9 mouse cellular contexts compared by ENCODE assay signal in genomic region chr14:47937081-47937651, GRCm38 (mm10).
A peak's percentile ranks its signal among the peaks of the same experiment; 100 is the strongest.
DNase-seq lines count a peak whose midpoint lies in the region.
"Had no signal": no experiment of that assay in that cellular context is flagged by ENCODE, and none has a peak within 500 bp of the region (broad histone marks: within the 10 kb centered on the region; RNA-seq: fewer than 3 reads in every experiment).

No protein-coding gene starts in this region.

- intact Hi-C loops in heart, postnatal 14 days (cut with DNase I) = no loop called here

- peak; percentile 87 for DNase-seq in heart, adult 11 months
- DNase-seq in heart, postnatal 14 days = no peak
- peak; percentile 8 for DNase-seq in right cerebral cortex, adult 18-20 months
- DNase-seq in right cerebral cortex, adult 2 months (ENCODE audit: low spot score in 2 of 2) = no peak
- peak; percentile 91 for DNase-seq in fibroblast of lung, adult 2 months (ENCODE audit: low read depth)
- DNase-seq in lung, postnatal 4 days = peak; percentile 23 to 70
- DNase-seq in liver = no peak
- DNase-seq in kidney, postnatal 36 days = no peak
- DNase-seq: kidney, postnatal 25 days had no signal

Comparison
In these comparisons a context has a peak if more than half of its experiments do, and no peak if none do; other contexts are left out.
1. DNase-seq: peak in heart, adult 11 months (single experiment), right cerebral cortex, adult 18-20 months (single experiment), fibroblast of lung, adult 2 months (single experiment) and lung, postnatal 4 days (2 of 2); none in heart, postnatal 14 days (0 of 2), right cerebral cortex, adult 2 months (0 of 2), liver (single experiment) and kidney, postnatal 36 days (0 of 2).